ENCODE assay signal across 19 mouse cellular contexts in the genomic region with DNA sequence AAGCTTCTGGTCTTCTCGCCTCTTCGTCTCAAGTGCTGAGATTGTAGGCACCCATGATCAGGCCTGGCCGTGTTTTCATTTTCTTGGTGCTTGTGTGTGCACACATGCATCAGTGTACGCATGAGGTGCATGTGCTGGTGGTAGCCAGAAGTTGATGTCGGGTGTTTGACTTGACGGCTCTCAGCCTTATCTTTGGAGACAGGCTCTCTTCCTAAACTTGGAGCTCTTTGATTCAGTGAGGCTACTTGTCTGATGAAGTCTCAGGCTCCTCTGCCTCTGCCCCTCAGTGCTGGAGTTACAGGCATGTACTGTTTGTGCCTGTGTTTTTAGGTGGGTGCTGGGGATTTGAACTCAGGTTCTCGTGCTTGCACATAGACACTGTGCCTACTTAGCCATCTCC. TPM values are rescaled to one million over a fixed set of nuclear protein-coding genes. Genes with fewer than 3 reads are reported as not detected.
DNase-seq lines count a peak whose midpoint lies in the region; ATAC-seq and TF ChIP-seq lines count a peak whose summit lies in the region.
"Had no signal": no experiment of that assay in that cellular context is flagged by ENCODE, and none has a peak within 500 bp of the region (broad histone marks: within the 10 kb centered on the region; RNA-seq: fewer than 3 reads in every experiment).

No protein-coding gene starts in this region.

- H3K4me1 ChIP-seq in liver, embryonic 14.5 days (replicated peaks; ENCODE audit: control insufficient read depth in 2 of 2, insufficient read depth in 2 of 2, low read length in 1 of 2) = peaks cover 59 to 61% of the 10 kb centered on the region in 2 experiments
- peaks cover 6% of the 10 kb centered on the region; the same call in 1 of the 2 replicates for H3K4me1 ChIP-seq in intestine, embryonic 16.5 days (ENCODE audit: control insufficient read depth, insufficient read depth, low read length)
- peaks cover 14% of the 10 kb centered on the region for H3K4me1 ChIP-seq in hindbrain, embryonic 16.5 days (ENCODE audit: control insufficient read depth, insufficient read depth, low read depth, low read length)
- H3K4me1 ChIP-seq in forebrain, embryonic 15.5 days = peaks cover 14% of the 10 kb centered on the region

- no peaks in the 10 kb centered on the region for H3K36me3 ChIP-seq in liver, embryonic 14.5 days (replicated peaks; ENCODE audit: control insufficient read depth, insufficient read depth, low read depth)
- no peaks in the 10 kb centered on the region for H3K36me3 ChIP-seq in intestine, embryonic 16.5 days (ENCODE audit: control insufficient read depth, insufficient read depth, low read length)
- H3K36me3 ChIP-seq in hindbrain, embryonic 16.5 days (ENCODE audit: control insufficient read depth, insufficient read depth, low read length) = no peaks in the 10 kb centered on the region
- H3K36me3 ChIP-seq in forebrain, embryonic 15.5 days = no peaks in the 10 kb centered on the region
- H3K36me3 ChIP-seq: embryonic facial prominence, embryonic 12.5 days; forebrain, embryonic 10.5 days; hindbrain, embryonic 13.5 days had no signal

- peak overlapping the region; percentile 55 for H3K27ac ChIP-seq in liver, embryonic 14.5 days
- no peak overlapping the region for H3K27ac ChIP-seq in intestine, embryonic 16.5 days (ENCODE audit: low read length)
- no peak overlapping the region for H3K27ac ChIP-seq in hindbrain, embryonic 16.5 days (ENCODE audit: low read depth, low read length)
- H3K27ac ChIP-seq in forebrain, embryonic 15.5 days (replicated peaks) = no peak overlapping the region
- H3K27ac ChIP-seq: embryonic facial prominence, embryonic 12.5 days; forebrain, embryonic 10.5 days; hindbrain, embryonic 13.5 days had no signal

- H3K9ac ChIP-seq in liver, embryonic 14.5 days (replicated peaks) = peak overlapping the region; percentile 34
- H3K9ac ChIP-seq in intestine, embryonic 16.5 days (ENCODE audit: low read depth, low read length) = no peak overlapping the region
- no peak overlapping the region for H3K9ac ChIP-seq in hindbrain, embryonic 16.5 days (ENCODE audit: low read depth, low read length)
- H3K9ac ChIP-seq in forebrain, embryonic 15.5 days (replicated peaks) = no peak overlapping the region
- H3K9ac ChIP-seq: embryonic facial prominence, embryonic 12.5 days; hindbrain, embryonic 13.5 days had no signal

- no peak for TF ChIP-seq CTCF in liver, embryonic 14.5 days (IDR thresholded peaks at IDR 0.05; ENCODE audit: low read depth)

- ATAC-seq in common myeloid progenitor, adult 5-6 weeks (replicated peaks; ENCODE audit: low read depth, poor library complexity, severe bottlenecking) = peak; percentile 36
- ATAC-seq in liver, embryonic 14.5 days (ENCODE audit: insufficient read depth) = peak; percentile 69
- peak; percentile 37 for ATAC-seq in megakaryocyte progenitor cell, adult 5-6 weeks (replicated peaks; ENCODE audit: poor library complexity)
- no peak for ATAC-seq in intestine, embryonic 16.5 days
- ATAC-seq in hindbrain, embryonic 16.5 days = no peak
- no peak for ATAC-seq in forebrain, embryonic 15.5 days (replicated peaks)

- TF ChIP-seq EP300 in liver, embryonic 14.5 days (IDR thresholded peaks at IDR 0.05; ENCODE audit: low read depth) = peak; percentile 79

- no peak overlapping the region for H3K4me3 ChIP-seq in liver, embryonic 14.5 days (ENCODE audit: insufficient read depth in 1 of 2, low read depth in 2 of 2, low read length in 2 of 2)
- no peak overlapping the region for H3K4me3 ChIP-seq in intestine, embryonic 16.5 days (ENCODE audit: low read length)
- H3K4me3 ChIP-seq in hindbrain, embryonic 16.5 days (ENCODE audit: low read length) = no peak overlapping the region
- H3K4me3 ChIP-seq in forebrain, embryonic 15.5 days = no peak overlapping the region
- H3K4me3 ChIP-seq: embryonic facial prominence, embryonic 12.5 days; forebrain, embryonic 10.5 days; hindbrain, embryonic 13.5 days had no signal

- H3K9me3 ChIP-seq in liver, embryonic 14.5 days (ENCODE audit: control insufficient read depth, low read length) = no peaks in the 10 kb centered on the region
- no peaks in the 10 kb centered on the region for H3K9me3 ChIP-seq in intestine, embryonic 16.5 days (ENCODE audit: control insufficient read depth, low read length)
- no peaks in the 10 kb centered on the region for H3K9me3 ChIP-seq in hindbrain, embryonic 16.5 days (ENCODE audit: control insufficient read depth, low read length)
- no peaks in the 10 kb centered on the region for H3K9me3 ChIP-seq in forebrain, embryonic 15.5 days
- H3K9me3 ChIP-seq: embryonic facial prominence, embryonic 12.5 days; forebrain, embryonic 10.5 days; G1E; hindbrain, embryonic 13.5 days had no signal

- WGBS in liver, embryonic 14.5 days (ENCODE audit: insufficient replicate concordance) = 31% methylated on average over 7 of the region's 7 CpGs
- WGBS in intestine, embryonic 16.5 days = 90% methylated on average over 7 of the region's 7 CpGs
- WGBS in hindbrain, embryonic 16.5 days = 94% methylated on average over 7 of the region's 7 CpGs
- 96% methylated on average over 7 of the region's 7 CpGs for WGBS in forebrain, embryonic 15.5 days

- no peaks in the 10 kb centered on the region for H3K27me3 ChIP-seq in liver, embryonic 14.5 days (ENCODE audit: control insufficient read depth, insufficient read depth, low read length)
- no peaks in the 10 kb centered on the region for H3K27me3 ChIP-seq in intestine, embryonic 16.5 days (replicated peaks; ENCODE audit: control insufficient read depth, insufficient read depth, low read length)
- H3K27me3 ChIP-seq in hindbrain, embryonic 16.5 days (replicated peaks; ENCODE audit: control insufficient read depth, insufficient read depth, low read length) = no peaks in the 10 kb centered on the region
- no peaks in the 10 kb centered on the region for H3K27me3 ChIP-seq in forebrain, embryonic 15.5 days
- H3K27me3 ChIP-seq: embryonic facial prominence, embryonic 12.5 days; hindbrain, embryonic 13.5 days had no signal

- peak; percentile 61 for DNase-seq in liver
- DNase-seq in liver, embryonic 14.5 days (ENCODE audit: low read depth in 3 of 3, low spot score in 3 of 3) = no peak
- DNase-seq in layer of hippocampus, adult 11-12 months (ENCODE audit: low spot score) = no peak
- DNase-seq: adrenal gland, postnatal 14 days; cerebellum, adult 18-20 months; cerebellum, postnatal 10 days; embryo, embryonic 11 days; gastrocnemius, postnatal 36 days; heart, adult 11 months; heart, postnatal 10 days had no signal

- H3K4me2 ChIP-seq in liver, embryonic 14.5 days (ENCODE audit: low read depth) = peak overlapping the region; percentile 48
- no peak overlapping the region for H3K4me2 ChIP-seq in intestine, embryonic 16.5 days (ENCODE audit: low read depth, low read length)
- no peak overlapping the region for H3K4me2 ChIP-seq in hindbrain, embryonic 16.5 days (ENCODE audit: low read length)
- no peak overlapping the region for H3K4me2 ChIP-seq in forebrain, embryonic 15.5 days (replicated peaks)
- H3K4me2 ChIP-seq: embryonic facial prominence, embryonic 12.5 days; hindbrain, embryonic 13.5 days had no signal

RNA-seq across cellular contexts. Expression of a gene that starts 9.0 kb away (rescaled TPM):
- total RNA-seq in common myeloid progenitor, adult 5-6 weeks (2017) = 18.6 and 19.9 TPM in 2 replicates
- polyA plus RNA-seq in liver, embryonic 14.5 days (2012; rRNA removed) = 5.2 TPM in 2 replicates
- polyA plus RNA-seq in liver, embryonic 14.5 days (2014; fragmentation: Nextera tagmentation; extraction: Ambion mirVana) = 1.8 and 2.0 TPM in 2 replicates
- 19.2 and 20.0 TPM in 2 replicates for total RNA-seq in megakaryocyte progenitor cell, adult 5-6 weeks (2015)
- 20.4 and 22.2 TPM in 2 replicates for total RNA-seq in megakaryocyte progenitor cell, adult 5-6 weeks (2017)
- polyA plus RNA-seq in intestine, embryonic 16.5 days (2015; fragmentation: Nextera tagmentation; extraction: Ambion mirVana) = 0.80 and 0.88 TPM in 2 replicates
- 3.6 and 4.1 TPM in 2 replicates for polyA plus RNA-seq in hindbrain, embryonic 16.5 days (2015; fragmentation: Nextera tagmentation; extraction: Ambion mirVana)
- polyA plus RNA-seq in forebrain, embryonic 15.5 days (2015; fragmentation: Nextera tagmentation; extraction: Ambion mirVana) = 3.1 TPM in 2 replicates

Comparison
In these comparisons a context has a peak if more than half of its experiments do, and no peak if none do; other contexts are left out.
1. ATAC-seq: peak in common myeloid progenitor, adult 5-6 weeks (single experiment), liver, embryonic 14.5 days (single experiment) and megakaryocyte progenitor cell, adult 5-6 weeks (single experiment); none in intestine, embryonic 16.5 days (single experiment), hindbrain, embryonic 16.5 days (single experiment) and forebrain, embryonic 15.5 days (single experiment).